Mouse (Mus musculus) liver, embryonic 13.5 days (tissue): ENCODE measurements around the gene Klhl29. TPM values are rescaled to one million over a fixed set of nuclear protein-coding genes. Genes with fewer than 3 reads are reported as not detected.

Experiments
- ATAC-seq: fragments of 200-750 bp; cut with Nextera tagmentation; 2 replicates; pipeline ENCODE4 v1.8.0; 2017; ENCODE audit warnings: low read depth, mild to moderate bottlenecking, moderate number of reproducible peaks, moderate library complexity
- DNase-seq: peaks from one replicate; pipeline ENCODE4 v3.0.0; 2022
- H3K27ac ChIP-seq: fragments of 300-500 bp; sonication (generic); 2 replicates; pipeline ENCODE4 v1.5.1; 2015; ENCODE audit warnings: moderate library complexity, mild to moderate bottlenecking, inconsistent platforms
- H3K27me3 ChIP-seq: fragments of 300-500 bp; sonication (generic); 2 replicates; pipeline ENCODE4 v1.6.1; 2015; ENCODE audit warnings: mild to moderate bottlenecking, inconsistent platforms
- H3K36me3 ChIP-seq: fragments of 300-500 bp; sonication (generic); 2 replicates; pipeline ENCODE4 v1.6.1; 2015; ENCODE audit warnings: mild to moderate bottlenecking, inconsistent platforms
- H3K4me1 ChIP-seq: fragments of 300-500 bp; sonication (generic); replicated peaks from 2 replicates; pipeline ENCODE4 v1.6.1; 2015; ENCODE audit warnings: inconsistent platforms
- H3K4me2 ChIP-seq: fragments of 300-500 bp; sonication (generic); 2 replicates; pipeline ENCODE4 v1.6.1; 2015; ENCODE audit warnings: inconsistent platforms, mild to moderate bottlenecking, moderate library complexity
- H3K4me3 ChIP-seq: fragments of 300-500 bp; sonication (generic); replicated peaks from 2 replicates; pipeline ENCODE4 v1.5.1; 2015; ENCODE audit warnings: mild to moderate bottlenecking, inconsistent platforms
- H3K9ac ChIP-seq: fragments of 300-500 bp; sonication (generic); 2 replicates; pipeline ENCODE4 v1.6.1; 2015; ENCODE audit warnings: mild to moderate bottlenecking, inconsistent platforms
- H3K9me3 ChIP-seq: fragments of 300-500 bp; sonication (generic); replicated peaks from 2 replicates; pipeline ENCODE4 v1.6.1; 2016; ENCODE audit warnings: inconsistent platforms
- WGBS: fragments of 180-500 bp; shearing (Covaris S2); methylation state at CpG from one replicate; pipeline ENCODE4 v1.1.7; 2015; ENCODE audit not compliant: insufficient replicate concordance; 5-methylcytosine and 5-hydroxymethylcytosine counted together
- polyA plus RNA-seq: library from polyadenylated mRNA; unstranded; fragments of >200 nt; fragmentation: Nextera tagmentation; extraction: Ambion mirVana; gene quantifications from 2 replicates; pipeline ENCODE4 v1.2.1, GENCODE M21; 2015

Gene Klhl29
- polyA plus RNA-seq, 1 experiment from 2014 or later: 0.05 TPM

- DNase-seq (no peak), ATAC-seq (no peak)
- Histone ChIP-seq H3K4me3 (no peak overlapping the region), H3K27ac (no peak overlapping the region), H3K4me1 (peaks cover 9% of the 10 kb centered on the region; the same call in 1 of the 2 replicates), H3K4me2 (no peak overlapping the region), H3K9me3 (no peaks in the 10 kb centered on the region), H3K27me3 (no peaks in the 10 kb centered on the region), H3K36me3 (no peaks in the 10 kb centered on the region), H3K9ac (no peak overlapping the region)
- 58% methylated on average over 7 of the region's 7 CpGs for WGBS
These were observed 186.6 kb downstream of the Klhl29 start for GRCm38 (mm10) chr12:5188899-5189298.

- WGBS: 55% methylated on average over 2 of the region's 2 CpGs
- no peak overlapping the region for H3K9ac ChIP-seq
These were observed 187.6 kb downstream of the Klhl29 start for GRCm38 (mm10) chr12:5187773-5188333.

DNA sequence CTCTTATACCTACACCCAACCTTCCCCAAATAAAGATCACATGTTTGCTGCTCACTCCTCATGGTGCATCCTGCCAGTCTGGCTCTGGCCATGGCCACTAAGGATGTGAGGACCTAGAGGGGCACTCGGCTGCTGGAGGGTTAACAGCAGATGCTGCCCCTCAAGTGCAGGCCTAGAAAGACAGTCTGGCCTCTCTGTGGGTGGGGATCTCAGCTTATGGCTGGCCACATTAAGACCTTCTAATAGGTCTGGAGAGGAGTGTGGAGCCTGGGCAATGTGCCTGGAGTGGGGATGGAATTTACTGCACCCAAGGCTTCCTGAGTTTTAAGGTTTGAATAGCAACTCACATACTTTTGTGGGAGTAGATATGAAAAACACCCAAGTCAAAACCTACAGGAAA, 188.8 kb downstream of the Klhl29 start:
- no peaks in the 10 kb centered on the region for H3K36me3 ChIP-seq
- no peak overlapping the region for H3K27ac ChIP-seq
- ATAC-seq: no peak
- no peak overlapping the region for H3K4me2 ChIP-seq
- no peaks in the 10 kb centered on the region for H3K27me3 ChIP-seq
- H3K9me3 ChIP-seq: no peaks in the 10 kb centered on the region
- no peak for DNase-seq
- H3K4me3 ChIP-seq: no peak overlapping the region
- 39% methylated on average over 1 of the region's 1 CpGs for WGBS
- H3K9ac ChIP-seq: no peak overlapping the region
- peaks cover 6% of the 10 kb centered on the region; the same call in 1 of the 2 replicates for H3K4me1 ChIP-seq

More at GRCm38 (mm10) chr12:5187773-5188333, 187.6 kb downstream of the Klhl29 start:
- H3K36me3 ChIP-seq: no peaks in the 10 kb centered on the region
- H3K4me2 ChIP-seq: no peak overlapping the region
- H3K4me1 ChIP-seq: peaks cover 9% of the 10 kb centered on the region; the same call in 1 of the 2 replicates
- ATAC-seq: no peak
- no peak for DNase-seq
- no peak overlapping the region for H3K27ac ChIP-seq
- H3K27me3 ChIP-seq: no peaks in the 10 kb centered on the region
- no peak overlapping the region for H3K4me3 ChIP-seq
- H3K9me3 ChIP-seq: no peaks in the 10 kb centered on the region

- Histone ChIP-seq H3K27me3 (no peaks in the 10 kb centered on the region), H3K4me1 (peaks cover 4% of the 10 kb centered on the region; the same call in 1 of the 2 replicates), H3K9me3 (no peaks in the 10 kb centered on the region), H3K9ac (no peak overlapping the region), H3K4me3 (no peak overlapping the region), H3K36me3 (no peaks in the 10 kb centered on the region), H3K4me2 (no peak overlapping the region), H3K27ac (no peak overlapping the region)
- DNase-seq: no peak
- 71% methylated on average over 6 of the region's 6 CpGs for WGBS
- ATAC-seq: no peak
These were observed 189.9 kb downstream of the Klhl29 start for GRCm38 (mm10) chr12:5185603-5186002.

- 64% methylated on average over 4 of the region's 4 CpGs for WGBS
- ATAC-seq (no peak), DNase-seq (no peak)
- no peak overlapping the region for H3K9ac ChIP-seq
- no peak overlapping the region for H3K27ac ChIP-seq
- H3K9me3 ChIP-seq: no peaks in the 10 kb centered on the region
- no peak overlapping the region for H3K4me3 ChIP-seq
- H3K4me1 ChIP-seq: no peaks in the 10 kb centered on the region
- H3K4me2 ChIP-seq: no peak overlapping the region
- H3K27me3 ChIP-seq: no peaks in the 10 kb centered on the region
- H3K36me3 ChIP-seq: no peaks in the 10 kb centered on the region
These were observed 192.9 kb downstream of the Klhl29 start for GRCm38 (mm10) chr12:5182586-5182985.

DNA sequence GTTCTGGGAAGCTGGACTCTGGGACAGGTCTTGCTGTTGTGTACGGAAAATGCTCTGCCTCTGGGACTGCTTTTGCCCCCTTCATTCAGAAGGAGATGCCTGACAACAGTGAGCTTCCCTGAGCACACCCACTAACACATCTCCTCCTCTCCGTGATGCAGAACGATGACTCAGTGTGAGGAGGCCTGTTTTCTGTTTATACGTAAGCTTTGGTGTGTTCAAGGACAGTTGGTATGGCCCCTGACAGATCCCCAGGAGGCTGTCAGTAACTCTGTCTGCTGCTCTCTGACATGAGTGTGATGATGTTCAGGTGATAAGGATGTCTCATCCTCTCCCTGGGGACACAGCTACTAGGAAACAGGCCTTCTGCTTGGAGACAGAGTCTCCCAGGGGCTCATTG, 193.3 kb downstream of the Klhl29 start:
- no peak overlapping the region for H3K4me3 ChIP-seq
- H3K27me3 ChIP-seq: no peaks in the 10 kb centered on the region
- DNase-seq: no peak
- 70% methylated on average over 4 of the region's 4 CpGs for WGBS
- H3K27ac ChIP-seq: no peak overlapping the region
- no peaks in the 10 kb centered on the region for H3K36me3 ChIP-seq
- H3K9me3 ChIP-seq: no peaks in the 10 kb centered on the region
- no peak for ATAC-seq
- H3K4me2 ChIP-seq: no peak overlapping the region
- no peaks in the 10 kb centered on the region for H3K4me1 ChIP-seq
- no peak overlapping the region for H3K9ac ChIP-seq

- no peaks in the 10 kb centered on the region for H3K9me3 ChIP-seq
- ATAC-seq (no peak), DNase-seq (no peak)
- no peaks in the 10 kb centered on the region for H3K27me3 ChIP-seq
- H3K4me1 ChIP-seq: no peaks in the 10 kb centered on the region
- H3K4me3 ChIP-seq: no peak overlapping the region
- no peak overlapping the region for H3K27ac ChIP-seq
- H3K4me2 ChIP-seq: no peak overlapping the region
- 57% methylated on average over 5 of the region's 5 CpGs for WGBS
- H3K36me3 ChIP-seq: no peaks in the 10 kb centered on the region
- no peak overlapping the region for H3K9ac ChIP-seq
These were observed 198.7 kb downstream of the Klhl29 start for GRCm38 (mm10) chr12:5176716-5177341.

DNA sequence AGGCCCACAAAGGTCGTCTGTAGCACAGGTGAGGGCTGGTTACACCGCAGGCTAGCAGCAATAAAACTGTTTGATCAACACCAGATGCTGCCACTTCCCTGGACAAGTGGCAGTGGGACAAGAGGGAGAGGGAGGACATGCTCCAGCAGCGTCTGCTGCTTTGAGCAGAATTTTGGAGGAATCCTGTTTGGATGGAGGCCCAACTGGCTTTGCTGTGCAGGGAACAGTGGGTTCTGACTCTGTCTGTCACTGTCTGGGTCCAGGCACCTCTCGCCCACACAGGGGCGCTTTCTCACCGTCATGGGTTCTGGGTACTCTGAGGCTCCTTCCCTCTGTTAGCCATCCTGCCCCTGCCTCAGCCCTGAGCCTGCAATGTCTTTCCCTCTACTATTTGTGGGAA, 209.3 kb downstream of the Klhl29 start:
- DNase-seq (no peak), ATAC-seq (no peak)
- 46% methylated on average over 6 of the region's 6 CpGs for WGBS
- Histone ChIP-seq H3K27me3 (no peaks in the 10 kb centered on the region), H3K4me1 (no peaks in the 10 kb centered on the region), H3K4me3 (no peak overlapping the region), H3K36me3 (no peaks in the 10 kb centered on the region), H3K9me3 (no peaks in the 10 kb centered on the region), H3K27ac (no peak overlapping the region), H3K4me2 (no peak overlapping the region), H3K9ac (no peak overlapping the region)

GRCm38 (mm10) chr12:5165411-5165810, 210.1 kb downstream of the Klhl29 start:
- Histone ChIP-seq H3K4me1 (no peaks in the 10 kb centered on the region), H3K4me3 (no peak overlapping the region), H3K36me3 (no peaks in the 10 kb centered on the region), H3K27ac (no peak overlapping the region), H3K4me2 (no peak overlapping the region), H3K9ac (no peak overlapping the region), H3K27me3 (no peaks in the 10 kb centered on the region), H3K9me3 (no peaks in the 10 kb centered on the region)
- ATAC-seq (no peak), DNase-seq (no peak)
- 45% methylated on average over 9 of the region's 9 CpGs for WGBS

DNA sequence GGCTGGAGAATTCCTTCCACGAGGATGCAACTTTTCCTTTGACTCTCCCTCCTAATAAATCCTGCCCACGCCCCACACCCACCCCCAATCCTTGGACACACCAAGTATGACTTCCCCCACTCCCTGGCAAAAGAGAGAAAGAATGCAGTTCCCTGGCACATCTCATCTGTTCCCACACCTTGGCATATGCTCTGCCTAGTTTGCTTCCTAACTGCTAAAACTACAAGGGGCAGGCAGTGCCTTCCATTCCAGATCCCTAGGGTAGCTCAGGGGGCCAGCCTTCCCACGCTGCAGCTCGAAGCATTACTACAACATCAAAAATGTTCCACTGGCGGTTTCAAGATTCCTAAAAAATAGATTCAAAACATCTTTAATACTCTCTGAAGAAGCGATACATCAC, 212.8 kb downstream of the Klhl29 start:
- H3K4me2 ChIP-seq: no peak overlapping the region
- H3K4me3 ChIP-seq: no peak overlapping the region
- 55% methylated on average over 6 of the region's 6 CpGs for WGBS
- no peaks in the 10 kb centered on the region for H3K4me1 ChIP-seq
- H3K9me3 ChIP-seq: no peaks in the 10 kb centered on the region
- H3K9ac ChIP-seq: no peak overlapping the region
- DNase-seq (no peak), ATAC-seq (no peak)
- no peaks in the 10 kb centered on the region for H3K27me3 ChIP-seq
- no peaks in the 10 kb centered on the region for H3K36me3 ChIP-seq
- H3K27ac ChIP-seq: no peak overlapping the region

DNA sequence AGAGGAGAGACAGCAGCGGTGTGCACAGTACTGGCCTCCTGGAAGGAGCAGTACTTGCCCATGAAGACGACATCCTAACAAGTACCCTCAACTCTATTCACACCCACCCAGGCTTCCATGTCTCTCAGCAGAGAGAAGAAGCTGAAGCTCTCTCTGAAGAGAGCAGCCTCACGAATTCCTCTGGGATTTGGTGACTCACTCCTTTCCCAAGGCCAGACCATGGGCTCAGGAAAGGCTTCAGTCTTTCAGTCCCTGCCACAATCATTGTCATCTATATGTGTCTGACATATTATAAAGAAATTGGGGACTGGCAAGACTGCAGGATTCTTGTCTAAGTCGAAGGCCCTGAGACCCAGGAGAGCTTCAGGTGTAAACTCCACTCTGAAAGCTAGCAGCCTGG, 213.9 kb downstream of the Klhl29 start:
- H3K4me3 ChIP-seq: no peak overlapping the region
- WGBS: 60% methylated on average over 4 of the region's 4 CpGs
- H3K27ac ChIP-seq: no peak overlapping the region

GRCm38 (mm10) chr12:5157931-5158481, 217.5 kb downstream of the Klhl29 start:
- Histone ChIP-seq H3K27me3 (no peaks in the 10 kb centered on the region), H3K9ac (no peak overlapping the region), H3K4me3 (no peak overlapping the region), H3K27ac (no peak overlapping the region), H3K4me1 (no peaks in the 10 kb centered on the region), H3K9me3 (no peaks in the 10 kb centered on the region), H3K4me2 (no peak overlapping the region), H3K36me3 (no peaks in the 10 kb centered on the region)
- WGBS: 55% methylated on average over 5 of the region's 5 CpGs
- no peak for ATAC-seq
- no peak for DNase-seq

More for the DNA sequence above, 213.9 kb downstream of the Klhl29 start:
- no peaks in the 10 kb centered on the region for H3K36me3 ChIP-seq
- H3K4me2 ChIP-seq: no peak overlapping the region
- H3K9ac ChIP-seq: no peak overlapping the region
- DNase-seq: no peak
- H3K27me3 ChIP-seq: no peaks in the 10 kb centered on the region
- H3K4me1 ChIP-seq: no peaks in the 10 kb centered on the region
- no peak for ATAC-seq
- no peaks in the 10 kb centered on the region for H3K9me3 ChIP-seq
